Mouse (Mus musculus) induced T-regulatory cell, adult 2 months (primary cell): ENCODE data around the gene Cpm.
"Not testable (repeated sequence)": the region's sequence is repeated elsewhere in the genome, so short reads cannot be mapped to it uniquely, and the experiment has no call there.

Experiments used
- DNase-seq: peaks from one replicate; pipeline ENCODE4 v3.0.0-alpha.2; 2012; ENCODE audit warnings: low read depth

Cpm gene

GRCm38 (mm10) chr10:117607051-117607803 lies 22.1 kb upstream of the Cpm start:
- no peak for DNase-seq

GRCm38 (mm10) chr10:117607804-117608279 lies 21.5 kb upstream of the Cpm start:
- no peak for DNase-seq

- DNase-seq, result no peak
Measured at GRCm38 (mm10) chr10:117608487-117608886, 20.8 kb upstream of the Cpm start.

GRCm38 (mm10) chr10:117608988-117609809 lies 20.1 kb upstream of the Cpm start:
- no peak for DNase-seq

DNA sequence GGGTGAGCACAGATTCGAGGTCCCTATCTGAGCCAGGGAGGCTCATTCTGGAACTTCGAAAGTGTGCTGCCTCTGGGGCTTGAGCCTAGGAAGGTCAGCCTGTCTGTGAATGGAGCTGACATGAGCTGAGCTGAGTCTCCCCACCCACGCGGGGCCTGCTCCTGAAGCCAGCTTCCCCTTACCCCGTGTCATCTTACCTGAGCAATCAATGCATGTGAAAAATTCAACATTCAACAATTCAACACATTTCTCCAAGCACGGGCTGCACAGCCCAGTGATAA lies 19.6 kb upstream of the Cpm start:
- DNase-seq, result no peak

DNA sequence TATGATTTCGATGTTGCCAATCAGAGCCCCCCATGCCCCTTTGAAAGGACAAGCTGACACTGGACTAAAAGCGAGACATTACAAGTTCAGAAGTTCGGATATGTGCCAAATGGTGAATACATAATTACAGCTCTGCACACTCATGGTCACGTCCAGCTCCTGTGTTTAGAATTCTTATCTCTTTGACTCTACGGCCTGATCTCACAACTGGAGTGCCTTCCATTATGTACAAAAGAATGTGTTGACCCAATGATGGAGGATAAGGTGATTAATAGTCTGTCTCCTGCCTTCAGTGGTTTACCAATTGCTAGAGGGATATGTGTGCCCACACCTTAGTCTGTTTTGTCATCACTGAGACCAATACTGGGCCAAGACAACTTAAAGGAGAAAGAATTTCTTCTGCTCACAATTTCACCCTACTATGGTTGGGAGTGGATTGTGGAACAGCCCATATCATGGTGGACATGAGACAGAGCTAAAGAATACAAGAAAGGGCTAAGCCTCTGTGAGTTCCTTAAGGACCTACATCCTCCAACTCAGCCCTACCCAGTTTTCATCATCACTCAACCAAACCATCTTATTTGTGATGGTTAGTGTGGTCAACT lies 19.0 kb upstream of the Cpm start:
- DNase-seq, result no peak

- no peak for DNase-seq
Measured at GRCm38 (mm10) chr10:117610794-117611384, 18.4 kb upstream of the Cpm start.

GRCm38 (mm10) chr10:117611503-117611902 lies 17.8 kb upstream of the Cpm start:
- DNase-seq, result no peak

DNA sequence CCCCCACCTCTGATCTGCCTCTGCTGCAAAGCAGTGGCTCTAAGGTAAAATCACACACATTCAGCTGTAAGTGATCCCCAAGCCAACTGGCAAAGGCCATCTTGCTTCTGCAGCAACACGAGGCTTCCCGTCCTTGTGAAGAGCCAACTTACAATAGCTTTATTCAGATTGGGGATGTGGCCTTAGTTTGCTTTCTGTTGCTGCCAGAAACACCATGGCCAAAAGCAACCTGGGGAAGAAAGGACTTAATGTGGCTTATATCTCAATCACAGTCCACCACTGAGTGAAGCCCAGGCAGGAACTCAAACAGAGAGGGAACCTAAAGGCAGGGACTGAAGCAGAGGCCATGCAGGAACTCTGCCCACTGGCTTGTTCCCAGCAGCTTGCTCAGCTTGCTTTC lies 17.3 kb upstream of the Cpm start:
- DNase-seq, result no peak

- no peak for DNase-seq
Measured at GRCm38 (mm10) chr10:117612621-117613584, 16.4 kb upstream of the Cpm start.

DNA sequence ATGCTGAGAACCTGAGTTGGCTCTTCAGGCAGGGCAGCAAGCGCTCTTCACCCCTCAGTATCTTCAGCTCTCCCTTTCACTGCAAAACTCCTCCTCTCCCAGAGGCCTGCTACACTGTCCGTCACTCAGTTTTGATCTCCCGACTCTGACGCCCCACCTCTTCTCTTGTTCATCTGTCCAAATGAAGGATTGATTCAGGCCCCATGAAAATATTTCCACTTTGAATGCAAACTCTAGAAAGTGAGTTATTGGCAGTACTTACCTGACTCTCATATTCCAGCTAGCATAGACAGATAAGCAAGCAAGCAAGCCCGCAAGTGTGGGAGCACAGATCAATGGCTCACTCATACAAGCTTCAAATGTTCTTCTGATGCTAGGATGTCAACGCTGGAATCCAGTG lies 15.3 kb upstream of the Cpm start:
- DNase-seq, result no peak

DNA sequence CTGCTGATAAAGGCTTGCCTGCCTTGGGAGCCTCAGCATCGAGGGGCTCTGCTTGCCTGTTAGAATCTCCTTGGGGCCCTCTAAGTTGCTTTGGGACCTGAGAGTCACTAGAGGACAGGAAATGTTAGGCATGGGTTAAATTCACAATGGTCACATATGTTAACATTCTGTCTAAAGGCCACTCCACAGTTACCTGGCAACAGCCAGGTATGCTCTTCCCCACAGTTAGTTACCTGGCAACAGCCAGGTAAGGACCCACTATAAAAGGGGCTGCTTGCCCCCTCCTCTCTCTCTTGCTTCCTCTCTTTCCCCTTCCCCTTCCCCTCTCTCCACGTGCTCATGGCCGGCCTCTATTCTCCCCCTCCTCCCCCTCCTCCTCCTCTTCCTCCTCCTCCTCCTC lies 14.9 kb upstream of the Cpm start:
- no peak for DNase-seq

DNA sequence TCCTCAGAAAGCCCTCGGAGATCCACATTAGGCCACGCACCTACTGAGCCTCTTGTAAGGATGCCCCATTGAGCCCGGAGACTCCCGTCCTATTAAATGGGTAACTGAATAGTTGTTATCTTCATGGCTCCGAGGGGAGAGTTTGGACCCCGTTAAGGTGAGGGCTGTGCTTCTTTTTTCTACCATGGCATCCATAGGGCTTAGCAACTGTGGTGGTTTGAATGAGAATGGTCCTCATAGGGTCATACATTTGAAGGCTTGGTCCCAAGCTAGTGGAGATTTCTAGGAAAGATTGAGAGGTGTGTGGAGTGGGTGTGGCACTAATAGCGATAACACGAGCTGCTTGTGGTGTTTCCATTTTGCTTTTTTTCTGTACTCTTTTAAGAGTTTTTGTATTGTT lies 14.1 kb upstream of the Cpm start:
- no peak for DNase-seq

DNA sequence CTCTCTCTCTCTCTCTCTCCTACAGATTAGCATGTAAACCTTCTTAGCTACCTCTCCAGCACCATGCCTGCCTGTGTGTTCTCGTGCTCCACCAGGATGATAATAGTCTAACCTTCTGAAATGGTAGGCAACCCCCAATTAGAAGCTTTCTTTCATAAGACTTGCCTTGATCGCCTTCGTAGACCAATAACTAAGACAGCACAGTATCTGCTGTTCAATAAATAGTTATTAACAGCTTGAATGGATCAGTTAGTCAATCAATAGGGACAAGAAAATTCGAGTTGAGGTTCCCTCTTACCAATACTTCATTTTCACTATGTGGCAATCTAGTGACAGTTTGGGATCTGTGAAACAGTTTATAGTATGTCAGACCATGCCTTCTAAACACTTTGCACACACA lies 13.6 kb upstream of the Cpm start:
- DNase-seq, result no peak

DNA sequence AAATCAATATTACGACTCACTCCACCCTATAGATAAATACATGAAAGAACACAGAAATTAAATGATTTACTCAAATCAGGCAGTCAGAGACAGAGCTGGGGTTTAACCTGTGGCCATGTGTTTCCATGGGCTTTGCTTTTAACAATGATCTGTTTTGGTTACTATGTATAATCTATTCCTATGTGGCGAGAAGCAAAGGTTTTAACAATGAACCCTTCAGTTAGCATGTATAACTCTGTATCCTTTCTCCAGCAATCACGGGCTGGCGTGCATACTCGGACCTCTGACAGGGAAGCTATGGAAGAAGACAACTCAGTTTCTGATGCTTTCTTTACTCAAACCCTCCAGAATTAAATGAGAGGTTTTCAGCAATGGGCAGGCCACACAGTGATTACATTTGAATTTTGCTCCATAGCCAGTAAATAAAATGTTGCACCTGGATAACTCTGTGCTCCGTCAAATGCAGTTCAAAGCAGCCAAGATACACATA lies 13.1 kb upstream of the Cpm start:
- no peak for DNase-seq

DNA sequence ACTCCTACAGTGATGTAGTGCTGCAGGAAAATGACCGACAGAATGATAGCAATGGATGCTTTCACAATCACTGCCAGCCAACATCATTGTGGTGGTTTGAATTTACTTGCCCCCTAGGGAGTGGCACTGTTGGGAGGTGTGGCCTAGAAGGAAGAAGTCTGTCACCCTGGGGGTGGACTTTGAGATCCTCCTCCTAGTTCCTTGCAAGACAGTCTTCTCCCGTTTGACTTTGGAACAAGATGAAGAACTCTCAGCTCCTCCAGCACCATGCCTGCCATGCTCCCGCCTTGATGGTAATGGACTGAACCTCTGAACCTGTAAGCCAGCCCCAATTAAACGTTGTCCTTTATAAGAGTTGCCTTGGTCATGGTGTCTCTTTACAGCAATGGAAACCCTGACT lies 12.5 kb upstream of the Cpm start:
- not testable (repeated sequence) for DNase-seq

DNA sequence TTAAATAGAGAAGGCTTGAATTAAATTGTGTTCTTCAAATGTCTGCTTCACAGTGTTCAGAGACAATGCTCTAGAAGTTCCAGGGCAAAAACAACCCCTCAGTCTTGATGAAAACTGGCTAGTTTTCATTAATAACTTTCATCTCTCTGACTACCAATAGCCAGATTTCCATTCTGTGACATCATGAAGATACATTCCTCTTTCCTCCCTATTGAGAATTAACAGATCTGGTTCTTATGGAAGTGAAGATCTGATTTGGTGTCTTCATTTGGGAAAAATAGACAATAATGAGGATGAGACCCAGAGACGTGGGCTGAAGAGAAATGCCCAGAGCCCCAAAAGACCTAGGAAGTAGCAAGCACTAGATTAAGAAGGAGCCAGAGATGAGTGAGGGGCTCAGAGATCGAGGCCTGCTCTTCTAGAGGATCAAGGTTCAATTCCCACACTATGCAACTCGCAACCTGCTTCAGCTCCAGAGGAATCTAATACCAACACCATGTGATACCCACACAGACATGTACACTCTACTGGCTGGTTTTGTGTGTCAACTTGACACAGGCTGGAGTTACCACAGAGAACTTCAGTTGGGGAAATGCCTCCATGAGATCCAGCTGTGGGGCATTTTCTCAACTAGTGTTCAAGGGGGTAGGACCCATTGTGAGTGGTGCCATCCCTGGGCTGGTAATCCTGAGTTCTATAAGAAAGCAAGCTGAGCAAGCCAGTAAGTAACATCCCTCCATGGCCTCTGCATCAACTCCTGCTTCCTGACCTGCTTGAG lies 11.5 kb upstream of the Cpm start:
- DNase-seq, result no peak

DNA sequence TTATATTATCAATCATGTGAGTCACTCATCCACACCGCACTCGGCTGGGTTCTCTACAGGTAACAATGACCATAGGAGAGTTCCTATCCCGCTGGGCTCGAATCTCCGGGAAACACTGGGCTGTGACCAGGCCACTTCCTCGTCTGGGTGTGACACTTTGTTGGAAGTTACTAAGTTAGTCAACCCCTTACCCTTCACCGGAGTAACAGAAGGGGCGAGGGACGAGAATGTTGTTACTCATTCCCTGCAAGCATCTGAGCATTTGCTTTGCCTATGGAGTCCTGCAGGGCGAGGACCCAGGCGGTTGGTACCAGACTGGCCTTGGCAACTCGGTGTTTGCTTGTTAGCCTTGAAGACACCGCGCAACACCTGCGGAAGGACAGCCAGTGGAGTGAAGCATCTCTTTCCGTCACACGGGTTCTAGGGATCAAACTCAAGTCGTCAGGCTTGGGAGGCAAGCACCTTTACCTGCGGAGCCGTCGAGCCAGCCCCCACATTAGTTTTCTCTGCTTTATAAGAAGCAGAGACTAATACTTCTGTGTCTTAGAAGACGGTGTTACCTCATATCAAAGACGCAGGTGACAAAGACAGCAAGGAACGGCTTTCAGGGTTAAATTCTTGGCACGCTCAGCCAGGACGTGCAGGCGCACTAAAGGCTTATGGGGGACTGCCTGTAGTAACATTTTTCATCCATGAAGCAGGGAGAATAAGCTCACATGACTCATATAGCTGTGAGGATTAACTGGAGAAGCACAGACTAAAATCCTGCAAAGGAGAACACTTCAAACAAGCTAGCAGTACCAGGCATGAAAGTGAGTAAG lies 10.0 kb upstream of the Cpm start:
- DNase-seq, result no peak

DNA sequence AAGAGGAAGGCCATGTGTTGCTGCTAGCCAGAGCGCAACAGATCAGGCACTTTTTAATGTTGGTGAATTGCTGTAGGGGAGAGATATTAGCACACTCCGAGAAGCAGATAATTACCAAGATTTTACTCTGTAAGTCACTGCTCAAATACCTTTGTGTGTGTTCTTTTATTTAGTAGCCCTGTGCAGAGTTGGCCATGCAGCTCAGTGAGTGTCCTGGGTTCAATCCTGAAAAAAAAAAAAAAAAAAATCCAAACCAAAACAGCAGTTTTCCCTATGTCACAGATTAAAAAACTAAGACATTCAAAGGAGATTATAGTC lies 9.5 kb upstream of the Cpm start:
- DNase-seq, result no peak

- no peak for DNase-seq
Measured at GRCm38 (mm10) chr10:117620530-117620929, 8.8 kb upstream of the Cpm start.
